Mouse (Mus musculus): ENCODE data around the gene Gm20388. TPM values are rescaled to one million over a fixed set of nuclear protein-coding genes. Genes with fewer than 3 reads are reported as not detected.

The Gm20388 gene
- polyA plus RNA-seq, 1 experiment from 2014 or later: not detected

GRCm38 (mm10) chr8:121731060-121731459 lies 1820.4 kb downstream of the Gm20388 start:
- 0% methylated on average over 10 of the region's 11 CpGs for WGBS
- H3K4me1 ChIP-seq (ENCODE audit: control insufficient read depth, insufficient read depth, low read length): peaks cover 11% of the 10 kb centered on the region
- no peaks in the 10 kb centered on the region; the same call in 1 of the 2 replicates for H3K9me3 ChIP-seq (ENCODE audit: control insufficient read depth, low read length)
- H3K27ac ChIP-seq (ENCODE audit: low read depth, low read length): no peak overlapping the region
- no peaks in the 10 kb centered on the region for H3K36me3 ChIP-seq (ENCODE audit: control insufficient read depth, insufficient read depth, low read length)
- no peak overlapping the region for H3K9ac ChIP-seq (ENCODE audit: low read depth, low read length)
- H3K4me3 ChIP-seq (ENCODE audit: low read length): peak overlapping the region; percentile 50
- H3K27me3 ChIP-seq (ENCODE audit: control insufficient read depth, insufficient read depth, low read length): peaks cover 64% of the 10 kb centered on the region
- ATAC-seq (ENCODE audit: low FRiP score, low TSS enrichment): no peak
- H3K4me2 ChIP-seq (replicated peaks; ENCODE audit: low read depth, low read length): peak overlapping the region; percentile 89

- no peak for ATAC-seq (ENCODE audit: low FRiP score, low TSS enrichment)
- no peaks in the 10 kb centered on the region; the same call in 1 of the 2 replicates for H3K9me3 ChIP-seq (ENCODE audit: control insufficient read depth, low read length)
- peaks cover 64% of the 10 kb centered on the region for H3K27me3 ChIP-seq (ENCODE audit: control insufficient read depth, insufficient read depth, low read length)
- WGBS: 6% methylated on average over 26 of the region's 26 CpGs
- H3K4me1 ChIP-seq (ENCODE audit: control insufficient read depth, insufficient read depth, low read length): peaks cover 11% of the 10 kb centered on the region
- H3K36me3 ChIP-seq (ENCODE audit: control insufficient read depth, insufficient read depth, low read length): no peaks in the 10 kb centered on the region
- H3K9ac ChIP-seq (ENCODE audit: low read depth, low read length): no peak overlapping the region
- peak overlapping the region; percentile 89; the same call in 1 of the 2 replicates for H3K4me2 ChIP-seq (replicated peaks; ENCODE audit: low read depth, low read length)
- H3K27ac ChIP-seq (ENCODE audit: low read depth, low read length): no peak overlapping the region
- peak overlapping the region; percentile 50 for H3K4me3 ChIP-seq (ENCODE audit: low read length)
Observed at GRCm38 (mm10) chr8:121731471-121732333, 1821.1 kb downstream of the Gm20388 start.

- peaks cover 11% of the 10 kb centered on the region for H3K4me1 ChIP-seq (ENCODE audit: control insufficient read depth, insufficient read depth, low read length)
- H3K27me3 ChIP-seq (ENCODE audit: control insufficient read depth, insufficient read depth, low read length): peaks cover 64% of the 10 kb centered on the region
Observed at GRCm38 (mm10) chr8:121732334-121732665, 1821.7 kb downstream of the Gm20388 start.

GRCm38 (mm10) chr8:121734262-121734661 lies 1823.6 kb downstream of the Gm20388 start:
- H3K27ac ChIP-seq (ENCODE audit: low read depth, low read length): no peak overlapping the region
- H3K9me3 ChIP-seq (ENCODE audit: control insufficient read depth, low read length): no peaks in the 10 kb centered on the region
- H3K36me3 ChIP-seq (ENCODE audit: control insufficient read depth, insufficient read depth, low read length): no peaks in the 10 kb centered on the region
- no peak overlapping the region for H3K9ac ChIP-seq (ENCODE audit: low read depth, low read length)
- H3K27me3 ChIP-seq (ENCODE audit: control insufficient read depth, insufficient read depth, low read length): peaks cover 50% of the 10 kb centered on the region
- ATAC-seq (ENCODE audit: low FRiP score, low TSS enrichment): no peak
- no peak overlapping the region for H3K4me2 ChIP-seq (replicated peaks; ENCODE audit: low read depth, low read length)
- WGBS: 88% methylated on average over 16 of the region's 16 CpGs
- H3K4me3 ChIP-seq (ENCODE audit: low read length): no peak overlapping the region
- H3K4me1 ChIP-seq (ENCODE audit: control insufficient read depth, insufficient read depth, low read length): peaks cover 11% of the 10 kb centered on the region

More at GRCm38 (mm10) chr8:121732334-121732665, 1821.7 kb downstream of the Gm20388 start:
- Histone ChIP-seq H3K4me2 (replicated peaks; ENCODE audit: low read depth, low read length) (no peak overlapping the region), H3K36me3 (ENCODE audit: control insufficient read depth, insufficient read depth, low read length) (no peaks in the 10 kb centered on the region), H3K9me3 (ENCODE audit: control insufficient read depth, low read length) (no peaks in the 10 kb centered on the region; the same call in 1 of the 2 replicates), H3K9ac (ENCODE audit: low read depth, low read length) (no peak overlapping the region), H3K27ac (ENCODE audit: low read depth, low read length) (no peak overlapping the region), H3K4me3 (ENCODE audit: low read length) (no peak overlapping the region)
- WGBS: 54% methylated on average over 4 of the region's 4 CpGs
- no peak for ATAC-seq (ENCODE audit: low FRiP score, low TSS enrichment)

- no peaks in the 10 kb centered on the region for H3K36me3 ChIP-seq (ENCODE audit: control insufficient read depth, insufficient read depth, low read length)
- no peak overlapping the region for H3K27ac ChIP-seq (ENCODE audit: low read depth, low read length)
- no peaks in the 10 kb centered on the region for H3K9me3 ChIP-seq (ENCODE audit: control insufficient read depth, low read length)
- ATAC-seq (ENCODE audit: low FRiP score, low TSS enrichment): 0 out of 2 replicates have a peak, but pooled peaks have one; percentile 12
- H3K4me2 ChIP-seq (replicated peaks; ENCODE audit: low read depth, low read length): no peak overlapping the region
- no peak overlapping the region for H3K4me3 ChIP-seq (ENCODE audit: low read length)
- 16% methylated on average over 7 of the region's 7 CpGs for WGBS
- peaks cover 30% of the 10 kb centered on the region for H3K27me3 ChIP-seq (ENCODE audit: control insufficient read depth, insufficient read depth, low read length)
- H3K4me1 ChIP-seq (ENCODE audit: control insufficient read depth, insufficient read depth, low read length): 0 out of 2 replicates have a peak, but pooled peaks cover under 1% of the 10 kb centered on the region
- no peak overlapping the region for H3K9ac ChIP-seq (ENCODE audit: low read depth, low read length)
Observed at GRCm38 (mm10) chr8:121736236-121736635, 1825.6 kb downstream of the Gm20388 start.

- 88% methylated on average over 10 of the region's 10 CpGs for WGBS
- ATAC-seq (ENCODE audit: low FRiP score, low TSS enrichment): no peak
- Histone ChIP-seq H3K27ac (ENCODE audit: low read depth, low read length) (no peak overlapping the region), H3K4me2 (replicated peaks; ENCODE audit: low read depth, low read length) (no peak overlapping the region), H3K36me3 (ENCODE audit: control insufficient read depth, insufficient read depth, low read length) (no peaks in the 10 kb centered on the region), H3K4me3 (ENCODE audit: low read length) (no peak overlapping the region), H3K4me1 (ENCODE audit: control insufficient read depth, insufficient read depth, low read length) (no peaks in the 10 kb centered on the region), H3K9ac (ENCODE audit: low read depth, low read length) (no peak overlapping the region), H3K27me3 (ENCODE audit: control insufficient read depth, insufficient read depth, low read length) (0 out of 2 replicates have a peak, but pooled peaks cover 2% of the 10 kb centered on the region), H3K9me3 (ENCODE audit: control insufficient read depth, low read length) (no peaks in the 10 kb centered on the region)
Observed at GRCm38 (mm10) chr8:121740721-121741120, 1830.1 kb downstream of the Gm20388 start.

GRCm38 (mm10) chr8:121749501-121749900 lies 1838.9 kb downstream of the Gm20388 start:
- WGBS: 81% methylated on average over 9 of the region's 9 CpGs
- no peak for ATAC-seq (ENCODE audit: low FRiP score, low TSS enrichment)

GRCm38 (mm10) chr8:121750512-121750911 lies 1839.9 kb downstream of the Gm20388 start:
- Histone ChIP-seq H3K27ac (ENCODE audit: low read depth, low read length) (no peak overlapping the region), H3K9me3 (ENCODE audit: control insufficient read depth, low read length) (peaks cover 8% of the 10 kb centered on the region; the same call in 1 of the 2 replicates), H3K27me3 (ENCODE audit: control insufficient read depth, insufficient read depth, low read length) (peaks cover 11% of the 10 kb centered on the region; the same call in 1 of the 2 replicates), H3K4me2 (replicated peaks; ENCODE audit: low read depth, low read length) (no peak overlapping the region), H3K36me3 (ENCODE audit: control insufficient read depth, insufficient read depth, low read length) (no peaks in the 10 kb centered on the region), H3K4me3 (ENCODE audit: low read length) (no peak overlapping the region), H3K4me1 (ENCODE audit: control insufficient read depth, insufficient read depth, low read length) (no peaks in the 10 kb centered on the region), H3K9ac (ENCODE audit: low read depth, low read length) (no peak overlapping the region)
- no peak for ATAC-seq (ENCODE audit: low FRiP score, low TSS enrichment)
- WGBS: 40% methylated on average over 3 of the region's 3 CpGs

More at GRCm38 (mm10) chr8:121749501-121749900, 1838.9 kb downstream of the Gm20388 start:
- no peak overlapping the region for H3K9ac ChIP-seq (ENCODE audit: low read depth, low read length)
- peaks cover 8% of the 10 kb centered on the region; the same call in 1 of the 2 replicates for H3K9me3 ChIP-seq (ENCODE audit: control insufficient read depth, low read length)
- H3K4me1 ChIP-seq (ENCODE audit: control insufficient read depth, insufficient read depth, low read length): no peaks in the 10 kb centered on the region
- no peak overlapping the region for H3K27ac ChIP-seq (ENCODE audit: low read depth, low read length)
- H3K36me3 ChIP-seq (ENCODE audit: control insufficient read depth, insufficient read depth, low read length): no peaks in the 10 kb centered on the region
- H3K4me3 ChIP-seq (ENCODE audit: low read length): no peak overlapping the region
- H3K4me2 ChIP-seq (replicated peaks; ENCODE audit: low read depth, low read length): no peak overlapping the region
- H3K27me3 ChIP-seq (ENCODE audit: control insufficient read depth, insufficient read depth, low read length): peaks cover 11% of the 10 kb centered on the region; the same call in 1 of the 2 replicates

- Histone ChIP-seq H3K4me2 (replicated peaks; ENCODE audit: low read depth, low read length) (no peak overlapping the region), H3K27me3 (ENCODE audit: control insufficient read depth, insufficient read depth, low read length) (peaks cover 11% of the 10 kb centered on the region; the same call in 1 of the 2 replicates), H3K4me1 (ENCODE audit: control insufficient read depth, insufficient read depth, low read length) (no peaks in the 10 kb centered on the region), H3K4me3 (ENCODE audit: low read length) (no peak overlapping the region), H3K9ac (ENCODE audit: low read depth, low read length) (no peak overlapping the region), H3K9me3 (ENCODE audit: control insufficient read depth, low read length) (peaks cover 8% of the 10 kb centered on the region; the same call in 1 of the 2 replicates), H3K27ac (ENCODE audit: low read depth, low read length) (no peak overlapping the region), H3K36me3 (ENCODE audit: control insufficient read depth, insufficient read depth, low read length) (no peaks in the 10 kb centered on the region)
- WGBS: 15% methylated on average over 3 of the region's 3 CpGs
- ATAC-seq (ENCODE audit: low FRiP score, low TSS enrichment): no peak
Observed at GRCm38 (mm10) chr8:121751407-121751806, 1840.8 kb downstream of the Gm20388 start.
